Mouse (Mus musculus) ovary, adult 18-20 months (tissue): ENCODE measurements around the gene Pex10.
A peak's percentile ranks its signal among the peaks of the same experiment; 100 is the strongest.

Experiments used
- DNase-seq: peaks from one replicate; pipeline ENCODE4 v3.0.0; 2022; ENCODE audit warnings: low spot score, mixed read lengths

Pex10 gene

DNA sequence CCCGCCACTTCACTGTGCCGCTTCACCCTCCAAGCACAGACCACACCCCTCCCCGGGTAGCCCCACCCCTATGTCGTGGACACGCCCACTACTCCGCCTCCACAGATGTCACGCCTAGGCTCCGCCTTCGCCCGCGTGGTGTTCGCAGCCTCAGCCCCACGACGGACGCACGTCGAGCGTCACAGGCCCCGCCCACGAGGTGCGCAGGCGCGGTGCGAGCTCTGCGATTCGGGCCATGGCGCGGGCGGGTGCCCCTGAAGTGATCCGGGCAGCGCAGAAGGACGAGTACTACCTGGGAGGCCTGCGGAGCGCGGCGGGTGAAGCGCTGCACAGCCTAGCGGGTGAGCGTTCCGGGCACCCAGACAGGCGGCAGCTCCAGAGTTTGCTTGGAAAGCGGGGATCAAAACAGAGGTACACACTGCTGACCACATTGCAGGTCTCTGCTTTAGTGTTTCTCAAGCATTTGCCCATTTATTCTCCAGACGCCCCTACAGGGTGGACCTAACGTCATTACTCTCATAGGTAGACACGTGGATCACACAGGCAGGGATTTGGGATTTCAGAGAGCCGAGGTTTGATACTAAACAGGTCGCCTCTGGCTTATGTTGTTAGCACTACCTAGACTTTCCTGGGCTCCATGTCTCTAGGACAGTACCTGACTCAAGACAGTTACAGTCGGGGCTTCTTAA is at the start of gene Pex10:
Gene Pex10, plus strand, starts transcription at position 183 of the 689 bp plus-strand sequence.
- peak; percentile 94 for DNase-seq

DNA sequence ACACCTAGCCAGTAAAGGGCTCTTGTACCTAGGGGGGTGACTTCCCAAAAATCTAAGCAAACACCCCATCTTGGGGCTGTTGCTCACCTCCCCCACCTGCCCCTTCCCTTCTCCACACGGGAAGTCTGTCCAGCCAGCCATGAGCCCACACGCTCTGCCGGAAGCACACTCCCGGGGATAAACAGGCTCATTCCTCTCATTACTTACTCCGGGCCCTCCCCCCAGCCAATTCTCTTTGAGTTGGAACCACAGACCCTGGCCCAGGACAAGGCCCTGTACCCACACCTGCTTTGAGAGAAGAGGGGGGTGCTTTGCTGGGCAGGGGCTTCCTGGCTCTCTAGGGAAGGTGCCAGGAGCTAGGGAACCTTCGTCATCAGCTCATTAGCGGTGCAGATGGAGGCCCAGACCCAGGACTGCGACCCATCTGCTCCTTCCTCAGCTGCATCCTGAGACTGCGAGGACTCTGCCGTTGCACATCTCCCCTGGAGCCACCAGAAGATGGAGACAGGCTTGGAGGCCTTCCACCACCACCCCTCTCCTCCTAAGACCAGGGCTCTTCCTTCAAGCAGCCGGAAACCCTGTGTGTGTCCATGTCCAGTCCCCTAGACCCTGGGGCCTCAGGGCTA is 49.5 kb upstream of the Pex10 start:
- DNase-seq: no peak

DNA sequence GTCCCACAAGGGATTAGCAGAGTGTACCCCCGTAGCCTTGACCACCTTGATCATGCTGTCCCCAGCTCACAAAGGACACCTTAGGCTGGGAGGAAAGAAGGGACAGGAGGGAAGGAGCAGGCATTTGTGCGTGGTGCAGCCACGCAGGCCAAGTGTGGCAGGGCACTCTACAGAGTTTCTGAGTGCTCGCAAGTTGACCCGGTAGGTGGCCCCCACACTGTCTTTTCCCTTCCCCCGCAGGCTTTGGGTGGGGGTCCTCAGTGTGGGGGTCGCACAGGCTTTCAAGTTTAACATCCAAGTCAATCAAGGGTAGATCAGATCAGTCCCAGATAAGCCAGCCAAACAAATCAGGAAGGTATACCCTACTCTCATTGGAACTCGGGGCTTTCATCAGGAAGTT is 48.8 kb upstream of the Pex10 start:
- DNase-seq: no peak

DNA sequence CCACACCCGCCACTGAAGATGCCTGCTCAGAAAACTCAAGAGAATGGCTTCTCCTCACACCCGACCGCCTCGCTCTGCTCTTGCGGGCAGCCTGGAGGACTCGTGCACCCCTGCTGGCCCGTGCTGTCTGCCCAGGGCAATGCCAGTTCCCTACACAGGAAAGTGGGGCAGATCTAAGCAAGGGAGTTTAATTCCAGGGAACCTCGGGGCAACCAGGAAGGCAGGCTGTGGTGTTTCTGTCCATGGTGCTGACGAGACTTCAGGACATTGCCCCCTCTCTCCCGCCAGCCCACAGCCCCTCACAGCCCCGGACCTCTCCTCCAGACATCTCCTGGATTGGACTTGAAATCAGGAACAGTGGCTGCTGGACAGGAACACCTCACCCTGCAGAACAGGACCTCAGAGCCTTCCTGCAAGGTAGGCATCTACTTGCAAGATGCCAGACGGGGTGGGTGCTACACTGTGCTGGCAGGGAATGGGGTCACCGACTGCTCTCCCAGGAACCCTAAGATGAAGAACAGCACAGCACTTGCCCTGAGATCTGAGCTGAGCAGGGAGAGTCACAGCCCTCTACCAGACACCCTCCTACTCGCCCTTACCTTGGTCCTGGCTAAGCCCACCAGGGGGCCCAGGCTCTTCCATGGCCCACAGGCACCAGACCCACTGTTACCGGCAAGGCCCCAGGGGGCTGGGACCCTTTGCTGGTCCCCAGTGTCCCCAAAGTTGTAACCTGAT is 48.0 kb upstream of the Pex10 start:
- no peak for DNase-seq

DNA sequence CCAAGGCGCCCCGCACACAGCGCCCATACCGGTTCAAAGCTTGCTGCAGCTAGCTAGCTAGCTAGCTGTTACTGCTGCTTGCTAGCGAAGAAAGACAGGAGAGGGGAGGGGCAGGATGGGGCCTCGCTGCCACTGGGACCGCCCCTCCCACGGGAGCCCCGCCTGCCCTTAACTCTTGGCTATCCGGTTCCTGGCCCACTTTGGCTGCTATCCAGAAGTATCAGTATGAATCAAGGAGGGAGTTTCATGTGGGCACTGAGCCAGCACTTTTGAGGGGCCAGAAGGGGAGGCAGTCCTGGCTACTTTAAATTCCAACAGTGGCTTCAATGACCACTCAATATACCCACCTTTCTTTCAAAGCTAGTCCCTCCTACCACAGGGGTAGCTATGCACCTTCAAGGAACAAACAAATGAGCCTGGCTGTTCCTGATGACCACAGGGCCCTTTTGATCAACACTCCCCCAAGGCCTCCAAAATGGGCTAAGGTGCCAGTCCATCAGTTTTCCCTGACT is 47.4 kb upstream of the Pex10 start:
- DNase-seq: no peak

DNA sequence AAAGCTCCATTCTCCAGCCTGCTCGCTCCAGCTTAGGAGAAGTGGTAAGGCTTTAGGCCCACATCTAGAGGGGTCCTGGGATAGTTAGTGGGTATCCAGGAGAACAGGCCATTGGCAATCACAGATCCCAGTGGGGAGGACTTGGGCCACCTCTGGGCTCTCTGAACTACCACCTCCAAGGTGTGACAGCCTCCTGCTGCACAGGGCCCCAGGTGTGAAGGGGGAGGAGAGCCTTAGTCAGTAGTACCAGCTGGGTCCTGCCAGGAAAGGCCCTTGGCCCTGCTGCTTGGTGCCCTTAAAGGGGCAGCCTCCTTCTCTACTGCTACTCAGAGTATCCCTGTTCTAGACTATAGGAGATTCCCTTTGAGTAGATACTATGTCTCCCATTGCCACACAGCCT is 46.7 kb upstream of the Pex10 start:
- no peak for DNase-seq

DNA sequence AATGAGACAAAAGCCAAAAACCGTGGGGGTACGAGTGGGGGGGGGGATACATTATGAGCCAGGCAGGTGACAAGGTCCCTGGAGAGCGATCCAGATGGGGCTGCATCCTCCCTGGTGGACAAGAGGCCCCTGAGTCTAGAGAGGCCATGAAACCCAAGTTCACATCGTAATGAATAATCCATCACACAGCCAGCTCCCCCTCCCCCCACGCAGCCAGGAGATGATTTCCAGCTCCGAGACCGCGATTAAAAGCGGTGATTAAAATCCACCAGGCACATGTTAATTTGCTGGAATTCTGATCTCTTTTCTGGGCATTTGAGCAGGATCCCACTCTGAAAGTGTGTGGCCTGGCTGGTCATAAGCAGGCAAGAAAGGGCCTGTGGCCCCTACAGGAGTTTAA is 46.0 kb upstream of the Pex10 start:
- DNase-seq: no peak

DNA sequence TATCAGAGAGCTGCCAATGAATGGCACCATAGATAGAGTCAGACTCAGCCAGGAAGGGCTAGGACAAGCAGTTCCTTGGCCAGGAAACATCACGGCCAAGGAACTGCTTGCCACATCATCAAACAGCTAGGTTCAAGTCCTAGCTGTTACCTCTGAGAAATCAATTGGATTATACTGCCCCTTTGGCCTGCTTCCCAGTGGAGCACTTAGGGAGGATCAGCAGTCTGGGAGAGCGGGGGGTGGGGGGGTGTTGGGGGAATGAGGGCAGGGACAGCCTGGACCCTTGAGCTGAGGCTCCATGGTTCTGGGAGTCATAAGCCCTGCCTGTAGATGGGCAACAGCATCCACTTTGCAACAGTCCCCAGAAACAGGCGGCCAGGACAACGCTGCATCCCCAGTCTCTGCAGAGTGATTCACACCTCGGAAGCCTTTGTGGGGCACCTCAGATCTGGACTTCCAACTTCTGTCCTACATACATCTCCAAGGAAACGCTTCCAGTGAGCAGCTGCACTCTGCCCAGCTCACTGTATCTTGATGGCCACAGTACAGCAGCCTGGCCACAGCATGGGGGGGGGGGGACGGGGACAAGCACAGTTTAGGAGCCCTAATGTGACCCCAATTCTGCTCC is 44.5 kb upstream of the Pex10 start:
- DNase-seq: no peak

DNA sequence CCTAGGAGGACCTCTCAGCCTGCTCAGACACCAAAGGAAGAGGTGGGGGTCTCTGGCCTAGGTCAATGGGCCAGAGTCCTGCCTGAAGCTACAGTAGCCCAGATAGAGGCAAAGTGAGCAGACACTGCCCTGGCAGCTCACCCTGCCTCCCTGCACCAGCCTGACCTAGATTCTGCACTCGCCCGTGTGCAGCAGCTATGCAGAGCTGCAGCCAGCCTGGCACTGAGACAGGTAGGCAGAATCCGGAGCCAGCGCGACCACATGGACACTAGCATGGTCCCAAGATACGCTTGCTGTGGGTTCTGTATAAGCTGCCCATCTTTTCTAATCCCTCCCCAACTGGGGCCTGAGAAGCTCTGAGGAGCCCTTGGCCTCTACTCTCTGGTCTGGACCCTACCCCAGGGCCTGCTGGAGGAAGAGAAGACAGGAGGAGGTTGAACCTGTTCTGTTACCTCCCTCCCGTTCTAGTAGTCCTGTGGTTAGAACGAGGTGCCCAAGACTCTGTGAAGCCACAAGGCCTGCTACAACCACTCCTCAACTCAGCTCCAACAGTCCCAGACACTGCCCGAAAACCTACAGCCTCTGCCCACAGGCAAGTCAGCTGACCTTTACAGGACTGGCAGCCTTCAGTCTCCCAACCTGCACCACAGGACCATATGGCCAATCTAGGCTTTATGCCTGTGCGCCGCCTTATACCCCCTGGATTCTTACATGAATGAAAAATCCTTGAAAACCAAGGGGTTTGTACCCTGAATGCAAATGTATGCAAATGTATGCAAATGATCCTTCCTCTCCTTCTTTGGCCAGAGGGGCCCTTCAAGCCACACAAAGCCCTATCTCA is 42.4 kb upstream of the Pex10 start:
- no peak for DNase-seq

DNA sequence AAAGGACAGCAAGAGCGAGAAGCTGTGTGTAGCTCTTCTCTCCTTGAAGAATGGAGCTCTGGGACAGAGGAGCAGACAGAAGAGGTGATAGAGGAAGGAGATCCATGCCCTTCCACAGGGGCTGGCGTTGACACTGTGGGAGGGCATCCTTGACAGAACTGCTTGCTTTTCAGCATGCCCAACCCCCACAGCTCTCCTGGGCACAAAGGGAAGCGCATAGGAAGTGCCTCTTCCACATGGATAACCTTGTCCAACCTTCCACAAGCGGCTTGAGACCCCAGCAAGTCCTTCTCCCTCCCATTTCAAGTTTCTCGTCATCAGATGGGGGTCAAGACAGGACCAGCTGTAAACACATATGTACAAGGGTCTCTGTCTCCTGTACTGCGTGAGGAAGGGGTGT is 33.7 kb upstream of the Pex10 start:
- DNase-seq: no peak

DNA sequence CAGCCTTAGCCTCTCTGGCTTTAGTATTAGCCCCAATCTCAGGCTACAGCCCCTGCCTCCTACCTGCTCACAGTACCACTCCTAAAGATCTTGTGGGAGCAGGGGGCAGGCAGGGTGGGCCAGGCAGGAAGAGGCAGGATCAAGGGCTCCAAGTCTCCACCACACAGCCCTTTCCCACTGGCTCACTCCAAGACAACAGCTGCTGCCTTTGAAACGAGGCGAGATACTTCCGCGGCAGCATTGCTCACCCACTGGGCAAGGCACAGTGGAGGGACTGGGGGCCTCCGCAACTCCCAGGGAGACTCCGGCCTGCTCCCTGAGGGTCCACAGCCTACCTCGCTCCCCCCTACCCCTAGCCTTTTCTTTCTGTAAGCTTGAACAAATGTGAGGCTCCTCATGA is 32.6 kb upstream of the Pex10 start:
- DNase-seq: no peak

DNA sequence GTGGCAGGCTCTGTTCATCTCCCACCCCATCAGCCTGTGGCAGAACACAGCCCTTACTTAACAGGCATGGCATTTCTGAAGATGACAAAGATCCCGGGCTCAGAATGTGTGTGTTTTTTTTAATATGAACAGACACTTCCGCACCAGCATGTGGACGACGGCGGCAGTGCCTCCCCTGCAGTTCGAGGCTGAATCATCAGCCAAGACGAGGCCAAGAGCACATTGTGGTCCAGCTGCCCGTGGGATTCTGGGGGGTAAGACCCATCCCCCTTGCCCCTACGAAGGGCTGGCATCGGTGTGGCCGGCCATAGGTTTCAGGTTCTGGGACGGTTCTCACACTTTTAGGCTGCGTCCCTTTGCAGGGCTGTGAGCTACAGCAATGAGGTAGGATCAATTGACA is 32.0 kb upstream of the Pex10 start:
- no peak for DNase-seq

DNA sequence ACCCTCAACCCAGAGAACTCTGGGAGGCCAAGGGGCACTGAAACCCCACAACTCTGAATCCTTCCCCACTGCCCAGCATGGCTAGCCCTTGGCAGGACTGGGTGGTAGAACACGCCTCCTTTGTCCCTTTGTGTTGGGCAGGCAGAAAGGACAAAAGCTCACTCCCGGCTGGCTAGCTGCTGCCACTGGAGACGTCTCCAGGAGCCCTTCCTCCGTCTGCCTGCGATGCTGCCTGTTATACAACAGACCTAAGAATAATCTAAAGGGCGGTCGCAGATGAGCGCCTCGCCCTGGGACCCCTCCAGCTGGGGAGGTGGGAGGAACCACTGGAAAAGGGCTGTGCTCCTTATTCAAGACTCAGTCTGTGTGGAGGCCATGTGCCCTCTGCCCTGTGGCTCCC is 26.6 kb upstream of the Pex10 start:
- no peak for DNase-seq

DNA sequence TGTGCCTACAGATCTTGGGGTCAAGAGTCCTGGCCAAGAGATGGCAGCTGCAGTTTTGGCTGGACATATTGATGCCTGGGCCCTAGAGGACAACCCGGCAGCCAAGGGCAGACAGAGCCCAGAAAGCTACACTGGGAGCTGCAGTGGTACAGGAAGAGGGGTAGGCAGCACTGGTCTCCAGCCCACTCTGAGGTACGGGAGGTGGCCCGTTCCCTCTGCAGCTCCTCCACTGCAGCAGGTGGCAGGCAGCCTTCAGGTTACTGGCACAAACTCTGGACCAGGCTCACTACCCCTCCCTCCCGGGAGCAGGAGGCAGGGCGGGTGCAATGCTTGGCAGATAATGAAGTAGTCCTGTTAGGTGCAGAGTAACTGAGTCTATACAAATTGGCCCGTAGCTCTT is 26.1 kb upstream of the Pex10 start:
- no peak for DNase-seq

DNA sequence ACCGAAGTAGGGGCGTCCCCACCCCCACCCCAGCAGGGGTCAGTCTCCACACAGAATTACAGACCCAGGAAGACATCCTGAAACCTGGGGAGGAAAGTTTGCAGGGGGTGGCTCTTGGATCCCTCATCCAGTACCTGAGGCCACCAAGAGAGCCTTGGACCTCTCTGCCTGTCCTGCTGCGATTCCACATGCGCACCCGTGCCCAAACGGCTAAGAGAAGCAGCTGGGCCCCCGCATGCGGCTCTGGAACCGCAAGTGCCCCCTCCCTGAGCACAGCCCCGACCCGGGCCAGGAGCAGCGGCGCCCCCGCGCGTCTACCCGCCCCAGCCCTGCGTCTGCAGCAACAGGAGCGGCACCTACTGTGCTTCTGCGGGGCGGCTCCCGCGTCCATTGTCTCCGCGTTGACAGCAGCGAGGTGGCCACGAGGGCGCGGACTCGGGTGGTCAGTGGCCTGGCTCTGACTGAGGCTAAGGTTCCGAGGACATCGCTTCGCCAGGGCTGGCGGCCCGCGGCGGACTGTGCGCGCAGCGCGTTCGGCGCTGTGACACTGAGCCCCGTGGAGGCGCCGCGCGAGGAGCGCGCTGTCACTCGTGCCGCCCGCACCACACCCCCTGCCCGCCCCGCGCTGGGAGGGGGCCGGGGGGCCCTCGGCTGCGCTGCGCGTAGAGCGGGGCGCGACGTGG is 24.1 kb upstream of the Pex10 start:
- DNase-seq: no peak

DNA sequence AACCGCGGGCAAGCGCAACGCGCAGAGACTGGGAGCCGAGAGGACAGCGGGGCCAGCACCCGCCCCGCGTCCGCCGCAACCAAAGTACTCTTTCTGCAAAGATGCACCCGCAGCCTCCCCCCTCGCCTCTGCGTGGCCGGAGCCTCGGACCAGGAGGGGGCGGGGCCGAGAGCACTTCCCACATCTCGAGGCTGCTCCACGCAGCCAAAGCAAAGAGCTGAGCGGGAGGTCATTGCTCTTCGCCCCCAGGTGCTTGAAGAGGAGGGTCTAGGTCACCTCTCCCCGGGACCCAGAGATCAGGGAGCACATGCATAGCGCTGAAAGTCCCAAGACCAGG is 23.6 kb upstream of the Pex10 start:
- DNase-seq: no peak

DNA sequence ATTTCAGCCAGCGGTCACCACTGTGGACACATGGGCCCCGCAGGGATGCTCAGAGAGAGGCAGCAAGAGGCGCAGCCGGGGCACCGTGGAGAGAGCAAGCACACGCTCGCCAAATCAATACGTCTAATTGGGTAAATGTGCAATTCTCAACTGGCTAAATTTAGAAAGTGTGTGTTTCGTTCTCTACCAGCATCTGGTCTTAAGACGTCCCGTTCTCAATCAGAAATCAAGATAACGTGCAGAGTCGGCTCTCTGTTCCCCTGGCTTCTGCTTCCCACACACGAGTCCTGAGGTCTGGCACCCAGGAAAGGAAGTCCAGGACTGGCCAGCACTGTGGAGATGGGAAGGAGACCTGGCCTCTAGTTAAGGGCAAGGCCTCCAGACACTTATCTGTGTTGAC is 20.2 kb upstream of the Pex10 start:
- no peak for DNase-seq

DNA sequence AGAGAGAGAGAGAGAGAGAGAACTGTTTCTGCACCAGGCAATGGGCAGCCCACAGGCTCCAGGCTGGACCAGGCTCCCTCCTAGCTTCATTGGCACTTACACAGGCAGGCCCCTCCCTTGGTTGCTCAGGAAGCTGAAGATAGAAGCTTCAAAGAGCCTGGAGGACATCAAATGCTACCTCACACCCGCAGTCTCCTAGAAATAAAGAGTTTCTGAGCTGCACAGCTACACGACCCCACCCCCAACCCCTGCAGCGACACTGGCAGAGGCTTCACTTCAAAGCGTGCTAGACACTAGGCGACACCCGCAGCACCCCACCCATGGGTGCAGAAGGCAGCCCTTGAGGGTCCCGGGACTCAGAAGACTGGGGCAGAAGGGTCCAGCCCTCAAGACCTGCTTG is 16.7 kb upstream of the Pex10 start:
- DNase-seq: no peak

DNA sequence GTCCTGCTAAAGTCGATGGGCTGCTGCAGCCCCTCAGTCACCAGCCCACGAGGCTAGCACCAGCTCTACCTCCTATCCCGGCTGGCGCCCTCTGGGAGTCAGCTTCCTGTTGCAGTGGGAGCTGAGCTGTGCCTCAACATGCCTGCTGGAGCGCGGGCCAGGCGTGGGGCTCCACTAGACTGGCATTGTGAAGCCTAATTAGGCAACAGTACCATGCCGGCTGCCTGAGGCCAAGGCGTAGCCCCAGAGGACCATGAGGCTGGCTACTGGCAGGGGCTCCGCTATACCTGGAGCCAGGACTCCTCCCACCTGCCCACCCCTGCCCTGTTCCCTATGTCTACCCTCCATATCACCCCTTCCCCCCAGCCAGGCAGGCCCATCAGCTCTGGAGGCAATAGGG is 10.1 kb upstream of the Pex10 start, which contains the start of gene Plch2:
Gene Plch2, minus strand, starts transcription at position 61 of the 400 bp plus-strand sequence.
- DNase-seq: no peak

DNA sequence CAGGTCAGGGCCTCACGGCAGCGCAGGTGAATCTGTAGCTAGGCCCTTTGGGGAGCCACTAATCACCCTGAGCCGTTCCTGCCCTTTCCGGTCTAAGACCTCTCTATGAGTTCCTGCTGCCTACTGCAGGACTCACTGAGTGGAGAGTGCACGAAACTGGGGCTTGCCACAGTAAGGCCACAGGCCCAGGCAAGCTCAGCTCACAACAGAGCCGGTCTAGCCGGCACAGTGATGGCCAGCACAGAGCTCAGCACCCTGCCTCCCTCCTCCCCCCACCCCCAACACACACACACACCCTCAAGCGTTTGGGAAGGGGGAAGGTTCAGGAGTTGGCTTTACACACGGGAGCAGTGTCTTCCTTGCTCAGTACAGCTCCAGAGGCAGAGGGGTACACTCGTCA is 8.5 kb upstream of the Pex10 start:
- DNase-seq: no peak

DNA sequence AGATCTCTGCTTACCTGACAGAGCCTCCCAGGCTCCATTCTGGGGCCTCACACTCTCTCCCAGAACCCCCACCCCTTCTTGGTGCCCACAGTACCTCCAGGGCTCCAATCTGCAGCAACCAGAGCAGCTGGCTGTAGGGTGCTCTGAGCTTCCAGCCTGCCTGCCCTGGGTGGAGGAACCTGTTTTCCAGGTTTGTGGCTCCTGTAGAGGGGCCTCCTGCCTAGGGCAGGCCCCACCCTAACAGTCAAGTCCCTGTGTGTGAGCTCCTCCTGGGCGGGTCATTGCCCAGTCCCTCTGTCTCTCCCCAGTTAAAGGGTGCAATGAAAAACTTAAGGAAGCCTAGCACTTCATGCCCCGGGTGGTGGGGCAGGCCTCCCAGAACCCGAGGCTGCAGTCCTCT is 2.9 kb upstream of the Pex10 start:
- DNase-seq: no peak
